Mouse (Mus musculus) activated CD4-positive, CD25-positive, alpha-beta regulatory T cell, adult 9 weeks (primary cell): ENCODE measurements around the gene Pnrc1. TPM values are rescaled to one million over a fixed set of nuclear protein-coding genes. Genes with fewer than 3 reads are reported as not detected.

ENCODE experiments used
- polyA plus RNA-seq: library from polyadenylated mRNA; unstranded; fragments of 100-300 nt; shearing (Covaris generic); gene quantifications from one replicate; pipeline ENCODE4 v1.2.1, GENCODE M21; 2017

Pnrc1 gene
- polyA plus RNA-seq: 77.6 TPM

DNA sequence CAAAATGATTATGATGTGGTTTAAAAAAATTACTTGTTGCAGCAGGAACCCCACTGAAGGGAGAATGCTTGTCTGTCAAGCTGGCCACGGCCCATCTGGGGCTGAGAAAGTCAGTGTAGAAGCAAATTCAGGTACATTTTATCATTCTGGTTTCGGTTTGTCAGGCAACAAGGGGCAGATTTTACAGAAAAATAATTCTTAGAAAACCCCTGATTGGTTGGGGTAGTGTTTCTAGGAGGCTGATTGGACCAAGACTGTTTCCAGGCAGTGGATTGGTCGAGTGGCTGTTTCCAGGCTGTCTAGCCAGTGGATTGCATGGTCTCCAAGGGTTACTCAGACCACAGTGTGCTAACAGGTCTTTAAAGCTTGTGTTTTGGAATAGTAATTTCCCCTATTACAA, at the start of gene Pnrc1:
Gene Pnrc1 (minus strand): TSS at position 162 of the 400 bp plus-strand sequence.

DNA sequence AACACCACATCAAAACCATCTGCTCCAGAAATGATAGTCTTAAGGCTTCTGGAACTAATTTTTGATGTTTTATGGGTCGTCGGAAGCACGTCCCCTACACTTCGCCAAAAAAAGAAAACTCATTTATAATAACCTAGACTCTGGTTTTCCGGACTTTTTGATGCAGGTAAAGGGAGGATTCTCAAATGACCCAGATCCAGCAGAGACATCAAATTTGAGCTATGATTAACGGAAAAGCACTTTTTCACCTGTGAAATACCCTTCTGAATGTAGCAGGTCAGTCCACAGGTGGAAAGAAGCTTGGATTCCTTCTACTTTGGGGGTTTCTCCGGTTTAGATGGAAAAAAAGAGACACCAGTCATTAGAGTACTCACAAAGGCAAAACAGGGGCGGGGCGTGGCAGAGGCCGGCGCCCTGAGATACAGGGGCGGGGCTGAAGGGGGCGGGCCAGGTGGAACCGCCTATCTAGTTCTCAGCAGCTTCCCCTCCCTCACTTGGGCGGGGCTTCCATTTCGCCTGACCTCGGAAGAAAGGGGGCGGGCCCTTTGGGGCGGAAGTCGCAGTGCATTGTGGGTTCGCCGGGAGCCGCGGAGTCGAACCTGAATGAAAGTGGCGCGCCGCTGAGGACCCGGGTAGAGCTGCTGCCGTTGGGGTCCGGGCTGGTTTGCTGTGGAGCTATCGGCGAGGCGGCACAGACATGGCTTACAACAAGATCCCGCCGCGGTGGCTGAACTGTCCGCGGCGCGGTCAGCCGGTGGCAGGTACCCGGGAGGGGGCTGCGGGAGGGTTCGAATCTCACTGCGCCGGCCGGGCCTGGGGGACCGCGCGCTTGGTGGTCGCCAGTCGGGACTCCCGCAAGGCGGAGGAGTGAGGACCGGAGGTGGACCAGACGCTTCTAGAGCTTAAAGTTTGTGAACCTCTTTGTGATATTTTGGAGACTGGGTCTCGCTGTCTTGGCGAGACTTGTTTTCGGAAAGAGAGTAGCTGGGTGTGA, 20.1 kb upstream of the Pnrc1 start, which contains the start of gene Rngtt:
Gene Rngtt (plus strand): TSS at position 548 of the 994 bp plus-strand sequence.

DNA sequence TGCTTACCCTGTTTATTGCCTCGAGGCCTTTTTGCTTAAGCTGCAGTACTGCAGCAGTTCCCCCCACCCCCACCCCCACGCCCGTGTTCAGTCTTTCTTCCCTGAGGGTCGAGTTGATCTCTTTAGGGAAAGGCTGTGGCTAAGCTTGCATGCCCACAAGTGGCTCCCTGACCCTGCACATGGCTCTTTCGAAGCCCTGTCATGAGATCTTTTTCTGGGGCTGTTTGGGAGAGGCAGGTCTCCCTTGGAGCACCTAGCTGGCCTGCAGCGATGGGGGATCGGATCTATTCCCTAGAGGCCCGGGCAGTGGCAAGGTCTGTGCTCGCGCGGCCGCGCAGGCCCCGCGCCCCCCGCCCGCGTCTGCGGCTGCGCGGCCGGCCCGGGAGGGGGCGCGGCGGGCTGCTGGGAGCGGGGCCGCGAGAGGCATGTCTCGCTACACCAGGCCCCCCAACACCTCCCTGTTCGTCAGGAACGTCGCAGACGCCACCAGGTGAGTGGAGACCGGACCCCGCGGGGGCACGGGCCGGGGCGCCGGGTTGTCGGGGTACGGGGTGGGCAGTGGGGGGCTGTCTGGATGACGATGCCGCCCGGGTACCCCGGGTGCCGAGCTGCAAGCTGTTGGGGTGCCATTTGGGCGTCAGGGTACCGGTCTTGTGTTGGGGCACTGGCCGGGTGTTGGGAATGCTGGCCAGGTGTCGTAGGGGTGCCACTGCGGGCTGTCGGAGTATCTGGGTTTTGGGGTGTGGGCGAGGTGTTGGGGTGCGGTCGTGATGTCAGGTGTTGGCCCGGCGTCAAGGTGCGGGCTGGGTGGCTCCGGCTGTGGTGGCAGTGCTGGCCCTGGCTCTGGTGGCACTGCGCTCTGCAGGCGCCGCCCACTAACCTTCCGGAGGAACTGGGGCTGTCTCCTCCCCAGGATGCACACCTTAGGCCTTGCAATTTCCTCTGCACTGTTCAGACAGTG, 80.8 kb downstream of the Pnrc1 start, which contains the start of gene Srsf12:
Gene Srsf12 (plus strand): TSS at position 111 of the 961 bp plus-strand sequence.

Other genes with a start within 250 kb of the Pnrc1 start
- gene Gabrr2, start 227.2 kb downstream of the Pnrc1 start, polyA plus RNA-seq: 18.2 TPM
- not detected for gene Gabrr1, start 157.6 kb downstream of the Pnrc1 start, polyA plus RNA-seq
- gene Pm20d2, start 100.4 kb downstream of the Pnrc1 start, polyA plus RNA-seq: not detected
- gene Srsf12, start 81.2 kb downstream of the Pnrc1 start, polyA plus RNA-seq: 2.3 TPM
- gene Rngtt, start 20.1 kb upstream of the Pnrc1 start, polyA plus RNA-seq: 65.8 TPM